Mouse (Mus musculus) midbrain, embryonic 15.5 days (tissue): ENCODE results near the gene Ovca2. TPM values are rescaled to one million over a fixed set of nuclear protein-coding genes. Genes with fewer than 3 reads are reported as not detected.
"Not testable (repeated sequence)": the region's sequence is repeated elsewhere in the genome, so short reads cannot be mapped to it uniquely, and the experiment has no call there.

Experiments
- ATAC-seq: fragments of 200-750 bp; cut with Nextera tagmentation; replicated peaks from 2 replicates; pipeline ENCODE4 v1.8.0; 2017; ENCODE audit warnings: moderate TSS enrichment
- H3K27ac ChIP-seq: fragments of 300-500 bp; sonication (generic); 2 replicates; pipeline ENCODE4 v1.5.1; 2015; ENCODE audit warnings: mild to moderate bottlenecking, inconsistent platforms
- H3K27me3 ChIP-seq: fragments of 300-500 bp; sonication (generic); replicated peaks from 2 replicates; pipeline ENCODE4 v1.6.1; 2015; ENCODE audit warnings: inconsistent platforms
- H3K36me3 ChIP-seq: fragments of 300-500 bp; sonication (generic); replicated peaks from 2 replicates; pipeline ENCODE4 v1.6.1; 2015; ENCODE audit warnings: inconsistent platforms
- H3K4me1 ChIP-seq: fragments of 300-500 bp; sonication (generic); 2 replicates; pipeline ENCODE4 v1.6.1; 2015; ENCODE audit warnings: inconsistent platforms
- H3K4me2 ChIP-seq: fragments of 300-500 bp; sonication (generic); 2 replicates; pipeline ENCODE4 v1.6.1; 2015; ENCODE audit warnings: inconsistent platforms, mild to moderate bottlenecking, moderate library complexity
- H3K4me3 ChIP-seq: fragments of 300-500 bp; sonication (generic); 2 replicates; pipeline ENCODE4 v1.5.1; 2015; ENCODE audit warnings: mild to moderate bottlenecking, inconsistent platforms
- H3K9ac ChIP-seq: fragments of 300-500 bp; sonication (generic); 2 replicates; pipeline ENCODE4 v1.6.1; 2015; ENCODE audit warnings: mild to moderate bottlenecking, inconsistent platforms
- H3K9me3 ChIP-seq: fragments of 300-500 bp; sonication (generic); 2 replicates; pipeline ENCODE4 v1.6.1; 2016; ENCODE audit warnings: inconsistent platforms
- WGBS: fragments of 180-500 bp; shearing (Covaris S2); methylation state at CpG from one replicate; pipeline ENCODE4 v1.1.7; 2015; ENCODE audit warnings: mixed read lengths; 5-methylcytosine and 5-hydroxymethylcytosine counted together
- polyA plus RNA-seq: library from polyadenylated mRNA; unstranded; fragments of >200 nt; fragmentation: Nextera tagmentation; extraction: Ambion mirVana; gene quantifications from 2 replicates; pipeline ENCODE4 v1.2.1, GENCODE M21; 2015

The Ovca2 gene
- polyA plus RNA-seq, 1 experiment from 2014 or later = 15.4 TPM

DNA sequence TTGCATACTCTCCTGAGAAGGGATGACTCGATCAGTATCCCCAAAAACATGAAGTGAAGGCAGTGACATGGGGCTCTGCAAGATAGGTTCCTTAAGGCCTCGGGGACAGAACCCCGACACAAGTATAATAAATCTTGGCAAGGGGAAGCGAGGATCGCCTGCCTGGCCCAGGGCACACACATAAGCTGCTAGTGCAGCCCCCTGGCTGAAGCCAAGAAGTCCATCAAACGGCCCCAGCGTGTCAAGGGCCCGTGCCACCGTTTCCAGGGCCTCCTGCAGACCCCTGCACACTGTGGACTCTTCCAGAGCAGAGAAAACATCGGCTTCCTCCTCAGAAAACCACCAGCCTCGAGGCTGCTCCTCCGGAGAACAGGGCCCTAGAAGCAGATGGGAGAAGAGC, 624 bp downstream of the Ovca2 start:
- H3K27ac ChIP-seq = peak overlapping the region; percentile 91
- H3K9ac ChIP-seq = peak overlapping the region; percentile 80
- peak overlapping the region; percentile 65 for H3K4me3 ChIP-seq
- no peaks in the 10 kb centered on the region for H3K27me3 ChIP-seq
- H3K4me1 ChIP-seq = peaks cover 23% of the 10 kb centered on the region
- no peak for ATAC-seq
- WGBS = 56% methylated on average over 12 of the region's 12 CpGs
- H3K9me3 ChIP-seq = no peaks in the 10 kb centered on the region
- H3K36me3 ChIP-seq = no peaks in the 10 kb centered on the region; the same call in 1 of the 2 replicates
- peak overlapping the region; percentile 91 for H3K4me2 ChIP-seq

- not testable (repeated sequence) for ATAC-seq, H3K27ac ChIP-seq, H3K27me3 ChIP-seq, H3K36me3 ChIP-seq, H3K9me3 ChIP-seq, H3K9ac ChIP-seq, H3K4me3 ChIP-seq
- WGBS = 70% methylated on average over 6 of the region's 6 CpGs
- Histone ChIP-seq H3K4me1 (peaks cover 54% of the 10 kb centered on the region), H3K4me2 (peak overlapping the region; percentile 88; the same call in 1 of the 2 replicates)
These were observed 4.1 kb downstream of the Ovca2 start for GRCm38 (mm10) chr11:75174574-75174973.

DNA sequence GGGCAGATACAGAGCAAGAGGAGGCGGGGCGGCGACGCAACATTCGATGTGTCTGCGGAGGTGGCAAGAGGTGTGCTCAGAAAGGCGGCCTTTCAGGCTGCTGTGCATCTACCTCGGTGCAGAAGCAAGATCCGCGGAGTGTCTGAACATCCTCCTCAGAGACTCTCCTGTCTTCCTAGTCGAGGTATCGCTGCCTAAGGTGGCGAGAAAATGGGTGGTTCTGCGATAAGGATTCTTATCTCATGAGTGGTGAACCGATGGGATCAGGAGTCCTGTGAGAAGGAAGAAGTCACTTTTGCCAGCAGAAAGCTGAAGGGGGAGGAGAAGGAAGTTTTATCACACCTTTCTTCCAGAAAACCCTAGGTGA, 4.9 kb downstream of the Ovca2 start:
- 2% methylated on average over 15 of the region's 15 CpGs for WGBS
- Histone ChIP-seq H3K4me2 (peak overlapping the region; percentile 88), H3K27ac (peak overlapping the region; percentile 85), H3K36me3 (no peaks in the 10 kb centered on the region; the same call in 1 of the 2 replicates), H3K27me3 (peaks cover 7% of the 10 kb centered on the region), H3K4me3 (peak overlapping the region; percentile 83), H3K9ac (peak overlapping the region; percentile 65), H3K9me3 (no peaks in the 10 kb centered on the region), H3K4me1 (peaks cover 59% of the 10 kb centered on the region)
- ATAC-seq = no peak

GRCm38 (mm10) chr11:75173095-75173798, 5.4 kb downstream of the Ovca2 start:
- Histone ChIP-seq H3K9me3 (no peaks in the 10 kb centered on the region), H3K27me3 (peaks cover 13% of the 10 kb centered on the region), H3K27ac (peak overlapping the region; percentile 85), H3K36me3 (no peaks in the 10 kb centered on the region; the same call in 1 of the 2 replicates), H3K4me3 (peak overlapping the region; percentile 83), H3K9ac (peak overlapping the region; percentile 65), H3K4me2 (peak overlapping the region; percentile 88), H3K4me1 (peaks cover 64% of the 10 kb centered on the region)
- peak; percentile 58 for ATAC-seq
- WGBS = under 1% methylated on average over 70 of the region's 71 CpGs

- WGBS = under 1% methylated on average over 74 of the region's 75 CpGs
- peak; percentile 1; the same call in 1 of the 2 replicates for ATAC-seq
- peak overlapping the region; percentile 88 for H3K4me2 ChIP-seq
- peak overlapping the region; percentile 85; the same call in 1 of the 2 replicates for H3K27ac ChIP-seq
- H3K4me1 ChIP-seq = peaks cover 64% of the 10 kb centered on the region
- no peaks in the 10 kb centered on the region; the same call in 1 of the 2 replicates for H3K36me3 ChIP-seq
- peak overlapping the region; percentile 65 for H3K9ac ChIP-seq
- H3K4me3 ChIP-seq = peak overlapping the region; percentile 83
- no peaks in the 10 kb centered on the region for H3K9me3 ChIP-seq
- peaks cover 21% of the 10 kb centered on the region for H3K27me3 ChIP-seq
These were observed 6.2 kb downstream of the Ovca2 start for GRCm38 (mm10) chr11:75172151-75173094.

- peaks cover 31% of the 10 kb centered on the region for H3K27me3 ChIP-seq
- H3K4me2 ChIP-seq = peak overlapping the region; percentile 95
- H3K9ac ChIP-seq = no peak overlapping the region
- no peaks in the 10 kb centered on the region for H3K9me3 ChIP-seq
- peak overlapping the region; percentile 83; the same call in 1 of the 2 replicates for H3K4me3 ChIP-seq
- 7% methylated on average over 17 of the region's 17 CpGs for WGBS
- no peak for ATAC-seq
- H3K4me1 ChIP-seq = peaks cover 74% of the 10 kb centered on the region
- H3K27ac ChIP-seq = no peak overlapping the region
- no peaks in the 10 kb centered on the region; the same call in 1 of the 2 replicates for H3K36me3 ChIP-seq
These were observed 7.3 kb downstream of the Ovca2 start for GRCm38 (mm10) chr11:75171186-75171865.

GRCm38 (mm10) chr11:75170136-75170751, 8.4 kb downstream of the Ovca2 start:
- WGBS = under 1% methylated on average over 38 of the region's 38 CpGs
- Histone ChIP-seq H3K27me3 (peaks cover 42% of the 10 kb centered on the region), H3K36me3 (no peaks in the 10 kb centered on the region), H3K9ac (peak overlapping the region; percentile 28), H3K4me1 (peaks cover 85% of the 10 kb centered on the region), H3K9me3 (no peaks in the 10 kb centered on the region), H3K4me3 (peak overlapping the region; percentile 44), H3K27ac (peak overlapping the region; percentile 27), H3K4me2 (peak overlapping the region; percentile 95)
- peak; percentile 78 for ATAC-seq

DNA sequence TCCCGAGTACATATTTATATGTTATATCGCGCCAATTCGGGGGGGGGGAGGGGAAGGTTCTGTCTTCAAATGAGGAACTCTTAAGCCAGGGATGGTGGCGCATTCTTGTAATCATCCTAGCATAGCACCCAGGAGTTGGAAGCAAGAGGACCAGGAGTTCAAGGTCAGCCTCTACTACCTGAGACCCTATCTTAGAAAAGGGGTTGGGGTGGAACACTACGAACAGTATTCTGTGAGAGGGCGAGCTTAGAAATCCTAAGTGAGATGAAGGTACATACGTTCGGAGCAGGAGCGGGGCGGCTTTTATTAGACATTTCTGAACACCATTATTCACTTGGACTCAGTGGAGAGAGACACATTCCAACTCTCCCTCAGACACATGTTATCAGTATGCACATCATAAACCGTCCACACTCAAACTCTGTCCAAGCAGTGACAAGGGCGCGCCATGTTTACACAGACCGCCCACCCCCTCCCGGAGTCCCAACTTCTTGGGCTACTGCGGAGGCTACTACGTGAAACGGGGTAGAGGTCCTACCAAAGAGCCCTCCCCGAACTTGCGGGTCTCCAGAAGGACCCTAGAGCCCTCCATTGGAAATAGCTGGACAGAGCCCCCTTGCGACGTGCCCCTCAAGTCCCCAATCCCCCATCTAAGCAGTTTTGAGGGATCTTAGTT, 9.1 kb downstream of the Ovca2 start, which contains the start of gene Hic1:
Gene Hic1 (minus strand): TSS at position 115 of the 676 bp plus-strand sequence.
- ATAC-seq = peak; percentile 0; the same call in 1 of the 2 replicates
- H3K27me3 ChIP-seq = peaks cover 49% of the 10 kb centered on the region

DNA sequence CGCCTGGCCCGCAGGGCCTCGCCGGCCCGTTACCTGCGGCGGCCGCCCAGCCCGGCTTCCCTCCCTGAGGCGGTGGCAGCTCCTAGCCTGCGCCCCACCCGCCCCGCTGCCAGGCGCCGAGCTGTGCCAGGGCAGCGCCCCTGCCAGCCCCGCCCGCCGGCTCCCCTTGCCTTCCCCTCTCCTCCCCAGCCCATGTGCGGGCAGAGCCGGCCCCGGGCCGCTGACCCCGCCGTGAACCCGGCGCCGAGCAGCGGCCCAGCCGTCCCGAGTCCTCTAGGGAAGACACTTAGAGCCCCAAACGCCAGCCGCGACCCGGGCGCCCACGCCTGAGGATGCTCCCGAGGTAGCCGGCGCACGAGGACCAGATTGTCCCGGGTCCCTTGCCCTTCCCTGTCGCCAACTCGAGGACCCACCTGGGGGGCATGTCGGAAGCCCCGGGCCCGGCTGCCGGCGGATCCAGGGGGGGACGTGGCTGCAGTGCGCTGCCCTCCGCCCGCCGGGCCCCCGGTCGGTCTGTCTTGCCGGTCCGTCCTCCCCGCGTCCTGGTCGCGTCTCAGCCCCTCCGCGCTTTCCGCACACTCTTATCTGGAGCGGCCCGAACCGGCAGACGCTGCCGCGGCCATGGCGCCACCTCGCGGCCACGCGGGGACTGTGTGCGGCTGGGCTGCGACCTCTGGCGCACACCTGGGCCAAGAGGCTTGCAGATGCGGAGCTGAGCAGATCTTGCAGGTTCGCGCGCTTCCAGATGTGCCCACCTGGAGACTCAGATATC, 9.9 kb downstream of the Ovca2 start:
- H3K36me3 ChIP-seq = no peaks in the 10 kb centered on the region
- peak overlapping the region; percentile 46 for H3K9ac ChIP-seq
- under 1% methylated on average over 74 of the region's 83 CpGs for WGBS
- no peaks in the 10 kb centered on the region for H3K9me3 ChIP-seq
- peaks cover 57% of the 10 kb centered on the region for H3K27me3 ChIP-seq
- peak overlapping the region; percentile 44 for H3K4me3 ChIP-seq
- H3K27ac ChIP-seq = no peak overlapping the region
- peaks cover 80% of the 10 kb centered on the region for H3K4me1 ChIP-seq
- H3K4me2 ChIP-seq = peak overlapping the region; percentile 95
- ATAC-seq = no peak

More for the DNA sequence above, 9.1 kb downstream of the Ovca2 start, which contains the start of gene Hic1:
- H3K4me2 ChIP-seq = peak within 1 kb of the TSS; percentile 95
- peak within 1 kb of the TSS; percentile 44 for H3K4me3 ChIP-seq
- peaks cover 86% of the 10 kb centered on the region for H3K4me1 ChIP-seq
- WGBS = 6% methylated on average over 23 of the region's 23 CpGs
- no peaks in the 10 kb centered on the region for H3K9me3 ChIP-seq
- H3K27ac ChIP-seq = peak within 1 kb of the TSS; percentile 27
- no peaks in the 10 kb centered on the region for H3K36me3 ChIP-seq
- peak within 1 kb of the TSS; percentile 46 for H3K9ac ChIP-seq
